Mouse (Mus musculus) hindbrain, postnatal 0 days (tissue): Measurements from ENCODE around the gene Kcng4. TPM values are rescaled to one million over a fixed set of nuclear protein-coding genes. Genes with fewer than 3 reads are reported as not detected.

Source experiments
- ATAC-seq: fragments of 200-750 bp; cut with Nextera tagmentation; 2 replicates; pipeline ENCODE4 v1.8.0; 2017; ENCODE audit warnings: mild to moderate bottlenecking, moderate TSS enrichment, moderate library complexity
- DNase-seq: peaks from one replicate; pipeline ENCODE4 v3.0.0-alpha.2; 2015; ENCODE audit warnings: low spot score
- H3K27ac ChIP-seq: fragments of 300-500 bp; sonication (generic); 2 replicates; pipeline ENCODE4 v1.5.1; 2014; ENCODE audit warnings: mild to moderate bottlenecking
- H3K27me3 ChIP-seq: fragments of 300-500 bp; sonication (generic); 2 replicates; pipeline ENCODE4 v1.6.1; 2014; ENCODE audit warnings: low read length, mixed read lengths; ENCODE audit not compliant: insufficient read depth
- H3K36me3 ChIP-seq: fragments of 300-500 bp; sonication (generic); 2 replicates; pipeline ENCODE4 v1.6.1; 2014; ENCODE audit warnings: low read length, mixed read lengths; ENCODE audit not compliant: insufficient read depth
- H3K4me1 ChIP-seq: fragments of 300-500 bp; sonication (generic); 2 replicates; pipeline ENCODE4 v1.6.1; 2014; ENCODE audit warnings: antibody characterized with exemption, low read length, mixed read lengths; ENCODE audit not compliant: insufficient read depth
- H3K4me2 ChIP-seq: fragments of 300-500 bp; sonication (generic); 2 replicates; pipeline ENCODE4 v1.6.1; 2014; ENCODE audit warnings: low read depth, mild to moderate bottlenecking, low read length, moderate library complexity, mixed read lengths
- H3K4me3 ChIP-seq: fragments of 300-500 bp; sonication (generic); 2 replicates; pipeline ENCODE4 v1.5.1; 2014; ENCODE audit warnings: low read length
- H3K9ac ChIP-seq: fragments of 300-500 bp; sonication (generic); replicated peaks from 2 replicates; pipeline ENCODE4 v1.6.1; 2014; ENCODE audit warnings: mild to moderate bottlenecking, low read length, moderate library complexity, mixed read lengths
- H3K9me3 ChIP-seq: fragments of 300-500 bp; sonication (generic); 2 replicates; pipeline ENCODE4 v1.6.1; 2016; ENCODE audit warnings: low read length, mixed read lengths
- CTCF ChIP-seq: IDR thresholded peaks from 2 replicates; pipeline ENCODE4 v1.5.1; 2016; ENCODE audit warnings: antibody characterized with exemption, control low read depth, low read depth
- WGBS: fragments of 180-500 bp; shearing (Covaris S2); extraction: QIAGEN DNeasy Blood & Tissue Kit; methylation state at CpG from one replicate; pipeline ENCODE4 v1.1.7; 2014; 5-methylcytosine and 5-hydroxymethylcytosine counted together
- polyA plus RNA-seq: library from polyadenylated mRNA; unstranded; fragments of >200 nt; fragmentation: Nextera tagmentation; extraction: Ambion mirVana; gene quantifications from 2 replicates; pipeline ENCODE4 v1.2.1, GENCODE M21; 2015
- total RNA-seq: library from RNA; depleted of rRNA; stranded (reverse); fragments of >200 nt; gene quantifications from 2 replicates; pipeline ENCODE4 v1.2.3, GENCODE M21; 2014

Kcng4 gene
- total and polyA plus RNA-seq, 2 experiments from 2014 or later, result 0.21 to 0.73 TPM

DNA sequence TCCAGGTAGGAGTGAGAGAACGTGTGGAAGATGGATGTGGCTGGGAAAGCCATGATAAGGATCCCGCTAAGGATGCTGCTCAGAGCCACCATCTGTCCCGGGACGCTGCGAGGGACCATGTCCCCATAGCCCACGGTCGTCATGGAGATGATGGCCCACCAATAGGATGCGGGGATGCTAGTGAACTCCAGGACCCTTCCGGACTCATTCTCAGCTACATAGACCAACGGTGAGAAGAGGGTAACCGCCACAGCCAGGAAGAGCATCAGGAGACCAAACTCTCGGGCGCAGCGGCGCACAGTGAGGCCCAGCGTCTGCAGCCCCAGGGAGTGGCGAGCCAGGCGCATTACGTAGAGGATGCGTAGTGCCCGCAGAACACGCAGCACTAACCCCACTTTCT is 9.7 kb downstream of the Kcng4 start:
- no peaks in the 10 kb centered on the region for H3K9me3 ChIP-seq
- H3K9ac ChIP-seq, result no peak overlapping the region

DNA sequence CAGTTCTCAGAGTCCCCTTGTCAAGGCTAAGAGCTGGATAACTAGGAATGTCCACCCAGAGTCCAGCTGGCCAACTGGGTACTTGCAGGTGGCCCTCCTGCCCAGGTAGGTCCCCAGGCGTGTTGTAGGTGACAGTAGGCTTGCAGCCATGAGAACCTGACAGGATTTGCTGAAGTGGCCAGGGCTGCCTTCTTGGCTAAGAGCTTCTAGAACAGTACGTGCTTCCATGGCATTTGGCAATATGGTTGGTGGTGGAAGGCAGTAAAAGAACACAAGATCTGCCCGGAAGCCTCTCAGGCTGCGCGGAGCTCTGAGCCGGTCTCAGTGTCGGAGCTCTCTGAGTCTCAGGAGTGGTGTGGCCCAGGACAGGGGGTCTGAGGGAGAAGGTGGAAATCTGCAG is 10.6 kb downstream of the Kcng4 start:
- H3K36me3 ChIP-seq, result no peaks in the 10 kb centered on the region
- no peaks in the 10 kb centered on the region for H3K27me3 ChIP-seq
- DNase-seq, result no peak
- WGBS, result 87% methylated on average over 7 of the region's 7 CpGs
- H3K27ac ChIP-seq, result no peak overlapping the region
- H3K4me1 ChIP-seq, result no peaks in the 10 kb centered on the region
- TF ChIP-seq CTCF, result no peak
- no peaks in the 10 kb centered on the region for H3K9me3 ChIP-seq
- no peak overlapping the region for H3K9ac ChIP-seq
- no peak overlapping the region for H3K4me3 ChIP-seq
- no peak overlapping the region for H3K4me2 ChIP-seq
- ATAC-seq, result no peak

More for the DNA sequence above, 9.7 kb downstream of the Kcng4 start:
- H3K4me3 ChIP-seq, result no peak overlapping the region
- no peaks in the 10 kb centered on the region for H3K4me1 ChIP-seq
- H3K36me3 ChIP-seq, result no peaks in the 10 kb centered on the region
- no peak overlapping the region for H3K27ac ChIP-seq
- no peak for ATAC-seq
- no peak for DNase-seq
- WGBS, result 77% methylated on average over 22 of the region's 22 CpGs
- H3K4me2 ChIP-seq, result no peak overlapping the region
- H3K27me3 ChIP-seq, result no peaks in the 10 kb centered on the region
- TF ChIP-seq CTCF, result no peak

DNA sequence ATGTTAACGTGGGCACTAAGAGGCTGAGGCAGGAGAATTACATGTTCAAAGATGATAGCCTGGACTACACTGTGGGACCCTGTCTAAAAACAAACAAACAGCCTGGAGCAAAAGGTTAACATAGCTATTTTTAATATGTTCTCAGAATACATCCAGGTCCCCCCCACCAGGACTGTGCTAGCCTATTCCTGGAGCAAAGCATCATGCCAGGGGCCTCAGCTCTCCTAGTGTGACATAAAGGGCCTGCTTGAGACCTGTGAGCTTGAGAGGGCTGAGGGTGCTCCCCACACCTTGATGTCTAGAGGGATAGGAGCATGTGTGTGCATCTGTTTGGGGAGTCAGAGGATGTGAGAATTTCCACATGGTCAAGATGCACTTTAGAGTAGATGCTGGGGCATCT is 11.7 kb downstream of the Kcng4 start:
- Histone ChIP-seq H3K27ac (no peak overlapping the region), H3K9ac (no peak overlapping the region), H3K27me3 (no peaks in the 10 kb centered on the region), H3K4me1 (no peaks in the 10 kb centered on the region), H3K4me3 (no peak overlapping the region), H3K36me3 (no peaks in the 10 kb centered on the region), H3K9me3 (no peaks in the 10 kb centered on the region), H3K4me2 (no peak overlapping the region)
- ATAC-seq (no peak), DNase-seq (no peak)
- 72% methylated on average over 1 of the region's 1 CpGs for WGBS
- TF ChIP-seq CTCF, result no peak

- H3K36me3 ChIP-seq, result no peaks in the 10 kb centered on the region
- ATAC-seq (no peak), DNase-seq (no peak)
- H3K27me3 ChIP-seq, result no peaks in the 10 kb centered on the region
- no peak overlapping the region for H3K27ac ChIP-seq
- 84% methylated on average over 8 of the region's 8 CpGs for WGBS
- H3K9ac ChIP-seq, result no peak overlapping the region
- H3K4me3 ChIP-seq, result no peak overlapping the region
- no peak overlapping the region for H3K4me2 ChIP-seq
- no peaks in the 10 kb centered on the region for H3K9me3 ChIP-seq
- H3K4me1 ChIP-seq, result no peaks in the 10 kb centered on the region
- no peak for TF ChIP-seq CTCF
Measured at GRCm38 (mm10) chr8:119623061-119623460, 12.4 kb downstream of the Kcng4 start.

GRCm38 (mm10) chr8:119622555-119622954 is 12.9 kb downstream of the Kcng4 start:
- Histone ChIP-seq H3K27me3 (no peaks in the 10 kb centered on the region), H3K36me3 (no peaks in the 10 kb centered on the region), H3K9ac (no peak overlapping the region), H3K4me1 (no peaks in the 10 kb centered on the region), H3K9me3 (no peaks in the 10 kb centered on the region), H3K4me3 (no peak overlapping the region), H3K4me2 (no peak overlapping the region), H3K27ac (no peak overlapping the region)
- DNase-seq (no peak), ATAC-seq (no peak)
- WGBS, result 64% methylated on average over 4 of the region's 4 CpGs
- no peak for TF ChIP-seq CTCF

DNA sequence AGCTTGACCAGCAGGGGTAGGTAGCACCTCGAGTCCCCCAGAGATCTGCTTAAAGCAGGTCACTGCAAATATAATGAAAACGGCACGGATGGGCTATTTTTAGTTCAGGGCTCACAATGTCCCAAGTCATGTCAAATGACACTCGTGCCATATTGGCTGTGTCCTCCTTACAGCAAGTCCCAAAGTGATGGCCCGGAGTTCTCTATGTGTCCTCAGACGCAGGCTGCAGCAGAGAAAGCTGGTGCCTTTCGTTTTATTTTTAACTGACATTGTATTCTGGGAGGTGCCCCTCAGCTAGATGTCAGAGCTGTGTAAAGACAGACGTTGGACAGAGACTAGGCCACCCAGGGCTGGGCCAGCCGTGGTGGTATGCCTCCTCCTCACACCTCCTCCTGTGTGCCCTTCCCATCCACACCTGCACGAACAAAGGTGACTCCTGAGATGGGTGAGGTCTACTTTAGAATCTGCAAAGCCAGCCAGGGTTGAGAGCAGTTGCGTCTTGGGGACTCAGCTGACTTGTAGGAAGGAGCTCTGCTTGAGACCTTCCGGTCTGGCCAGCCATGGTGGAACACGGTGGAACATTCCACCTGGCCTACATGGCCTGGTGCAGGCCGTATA is 14.5 kb downstream of the Kcng4 start:
- Histone ChIP-seq H3K4me2 (no peak overlapping the region), H3K9me3 (no peaks in the 10 kb centered on the region), H3K36me3 (no peaks in the 10 kb centered on the region), H3K4me1 (no peaks in the 10 kb centered on the region), H3K4me3 (no peak overlapping the region), H3K27ac (no peak overlapping the region), H3K9ac (no peak overlapping the region), H3K27me3 (no peaks in the 10 kb centered on the region)
- WGBS, result 86% methylated on average over 14 of the region's 14 CpGs
- DNase-seq (no peak), ATAC-seq (no peak)
- TF ChIP-seq CTCF, result no peak

- H3K27ac ChIP-seq, result no peak overlapping the region
- H3K4me2 ChIP-seq, result no peak overlapping the region
- no peaks in the 10 kb centered on the region for H3K27me3 ChIP-seq
- H3K9me3 ChIP-seq, result no peaks in the 10 kb centered on the region
- H3K9ac ChIP-seq, result no peak overlapping the region
- H3K4me3 ChIP-seq, result no peak overlapping the region
- DNase-seq, result no peak
- ATAC-seq, result no peak
- TF ChIP-seq CTCF, result no peak
- H3K36me3 ChIP-seq, result no peaks in the 10 kb centered on the region
- H3K4me1 ChIP-seq, result no peaks in the 10 kb centered on the region
- WGBS, result 76% methylated on average over 6 of the region's 6 CpGs
Measured at GRCm38 (mm10) chr8:119620116-119620840, 15.2 kb downstream of the Kcng4 start.
